Mouse (Mus musculus) layer of hippocampus, adult 11-12 months (tissue): Measurements from ENCODE around the gene Wnt5a.
A peak's percentile ranks its signal among the peaks of the same experiment; 100 is the strongest.

Experiments used
- DNase-seq: peaks from one replicate; pipeline ENCODE4 v3.0.0; 2022; ENCODE audit warnings: low spot score

Gene Wnt5a

DNA sequence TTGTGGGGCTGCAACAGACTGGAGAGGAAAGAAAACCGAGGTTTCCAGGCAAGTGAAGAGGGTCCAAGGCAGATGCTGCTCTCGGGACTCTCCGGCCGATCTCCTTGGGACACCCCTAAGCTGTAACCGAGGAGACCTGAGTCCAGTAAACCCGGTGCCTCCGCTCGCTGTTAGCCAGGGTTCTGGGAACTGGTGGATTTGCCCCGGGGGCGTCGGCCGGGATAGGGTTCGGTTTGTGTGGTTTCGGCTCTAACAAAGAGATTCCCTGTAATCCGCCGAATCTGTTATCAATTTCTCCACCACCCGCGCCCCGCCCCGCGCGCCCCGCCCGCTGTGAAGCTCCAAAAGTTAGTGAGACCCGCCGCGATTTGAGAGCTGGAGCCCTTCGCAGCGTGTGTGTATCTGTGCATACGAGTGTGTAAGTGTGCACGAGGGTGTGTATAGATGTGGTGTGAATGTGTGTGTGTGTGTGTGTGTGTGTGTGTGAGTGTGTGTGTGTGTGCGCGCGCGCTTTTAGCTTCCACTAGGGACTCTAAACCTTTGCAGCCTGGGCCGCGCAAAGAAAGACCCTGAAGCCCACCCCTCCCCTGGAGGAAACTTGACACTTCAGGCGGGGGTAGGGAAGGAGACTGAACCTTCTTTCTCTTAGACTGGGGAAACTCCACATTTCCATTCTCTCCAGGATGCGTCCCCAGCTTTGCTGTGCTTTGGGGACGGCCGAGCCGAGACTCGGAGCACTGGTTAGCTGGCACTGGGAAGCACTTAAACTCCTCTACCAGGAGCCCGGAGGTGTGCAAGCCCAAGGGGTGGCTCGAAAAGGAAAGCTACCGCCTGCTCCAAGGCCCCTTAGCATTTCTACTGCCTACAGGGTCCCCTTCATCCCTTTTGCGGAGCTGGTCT lies 5.1 kb downstream of the Wnt5a start:
- DNase-seq = no peak

DNA sequence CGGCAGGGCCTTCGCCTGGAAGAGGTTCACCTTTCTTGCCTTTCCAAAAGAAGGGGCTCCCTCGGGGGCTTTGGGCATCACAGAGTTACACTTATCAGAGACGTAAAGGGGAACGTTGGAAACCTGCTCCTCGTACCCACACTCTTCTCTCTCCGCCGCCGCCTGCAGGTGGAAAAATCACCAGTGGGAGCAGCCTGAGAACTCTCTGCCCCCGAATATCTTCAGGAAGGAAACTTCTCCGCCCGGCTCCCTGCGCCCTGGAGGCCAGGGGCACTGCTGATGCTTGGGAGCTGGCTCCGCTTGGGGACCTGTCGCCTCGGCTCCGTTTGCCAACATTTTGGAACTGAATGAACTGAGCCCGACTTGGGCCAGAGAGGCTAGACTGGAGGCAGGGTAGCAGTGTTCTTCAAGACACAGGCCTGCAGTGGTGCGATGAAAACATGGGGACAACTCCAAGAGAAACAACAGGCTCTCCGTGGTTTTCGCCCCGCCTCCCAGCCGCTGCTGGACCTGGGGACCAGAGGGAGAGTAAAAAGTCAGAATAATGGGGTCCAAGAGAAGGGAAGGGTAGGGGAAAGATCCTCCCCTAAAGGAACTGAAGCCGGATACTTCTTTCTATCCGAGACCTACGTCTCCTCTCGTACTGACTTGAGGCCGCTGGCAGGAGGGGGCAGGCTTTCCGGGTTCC lies 5.9 kb downstream of the Wnt5a start:
- DNase-seq = no peak

DNA sequence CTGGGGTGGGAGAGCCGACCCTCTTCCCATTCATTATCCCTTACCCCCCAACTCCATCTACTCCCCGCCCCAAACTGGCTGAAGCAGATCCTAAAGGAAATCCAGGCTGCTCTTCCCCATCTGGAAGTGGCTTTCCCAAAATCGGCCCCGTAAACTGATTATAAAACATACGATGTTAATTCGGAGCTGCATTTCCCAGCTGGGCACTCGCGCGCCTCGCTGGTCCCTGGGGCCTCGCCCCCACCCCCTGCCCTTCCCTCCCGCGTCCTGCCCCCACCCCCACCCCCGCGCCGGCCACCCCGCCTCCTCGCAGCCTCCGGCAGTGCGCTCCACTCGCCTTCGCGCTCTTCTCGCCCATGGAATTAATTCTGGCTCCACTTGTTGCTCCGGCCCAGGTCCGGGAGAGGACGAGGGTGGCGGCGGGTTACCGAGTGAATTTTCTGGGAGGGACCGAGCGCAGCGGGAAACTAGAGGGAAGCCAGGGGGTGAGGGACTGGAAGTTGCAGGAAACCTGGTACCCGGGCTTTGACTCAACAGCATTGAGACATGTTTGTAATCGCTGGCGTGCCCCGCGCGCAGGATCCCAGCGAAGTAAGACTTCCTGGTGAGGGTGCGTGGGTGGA lies 6.6 kb downstream of the Wnt5a start:
- DNase-seq = no peak

DNA sequence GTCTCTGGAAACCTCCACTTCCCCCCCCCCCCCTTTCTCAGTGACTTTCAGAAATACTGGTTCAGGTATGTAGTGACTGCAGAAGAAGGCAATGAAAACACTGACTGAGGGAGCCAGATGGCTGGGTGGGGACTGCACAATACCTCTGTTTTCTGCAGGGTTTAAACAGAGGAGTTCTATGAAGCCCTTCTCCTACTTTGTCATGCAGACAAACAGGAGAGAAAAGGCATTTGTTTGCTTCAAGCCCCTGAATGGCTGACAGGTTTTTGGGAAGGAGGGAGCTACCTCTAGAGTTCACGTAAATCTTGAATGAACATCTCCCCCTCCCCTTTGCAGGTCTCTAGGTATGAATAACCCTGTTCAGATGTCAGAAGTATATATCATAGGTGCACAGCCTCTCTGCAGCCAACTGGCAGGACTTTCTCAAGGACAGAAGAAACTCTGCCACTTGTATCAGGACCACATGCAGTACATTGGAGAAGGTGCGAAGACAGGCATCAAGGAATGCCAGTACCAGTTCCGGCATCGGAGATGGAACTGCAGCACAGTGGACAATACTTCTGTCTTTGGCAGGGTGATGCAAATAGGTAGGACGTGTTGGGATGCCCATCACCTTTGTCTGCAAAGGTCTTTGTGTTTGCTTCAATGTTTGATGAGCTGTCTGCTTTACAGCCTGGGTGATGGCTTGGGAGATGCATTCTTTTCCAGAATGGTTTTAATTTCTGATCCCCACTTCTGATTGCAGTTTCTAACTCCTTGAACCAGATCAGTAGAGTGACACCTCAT lies 8.4 kb downstream of the Wnt5a start:
- no peak for DNase-seq

DNA sequence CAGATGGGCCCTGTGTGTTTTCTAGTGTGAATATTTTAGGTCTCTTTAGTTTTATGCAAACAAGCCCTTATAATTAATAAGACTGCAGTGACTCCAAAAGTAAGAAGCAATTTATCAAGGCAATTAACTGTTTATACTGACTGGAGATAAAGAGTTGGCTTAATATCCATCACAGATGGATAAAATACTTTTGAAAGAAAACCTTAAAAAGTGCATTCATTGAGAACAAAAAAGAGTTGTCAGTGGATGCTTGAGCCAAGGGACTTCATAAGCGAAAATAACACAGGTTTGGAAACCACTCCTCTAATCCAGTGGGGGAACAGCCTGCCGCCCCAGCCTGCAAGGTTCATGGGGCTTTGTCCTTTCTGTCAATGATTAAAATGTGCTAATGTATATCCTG lies 9.6 kb downstream of the Wnt5a start:
- no peak for DNase-seq

DNA sequence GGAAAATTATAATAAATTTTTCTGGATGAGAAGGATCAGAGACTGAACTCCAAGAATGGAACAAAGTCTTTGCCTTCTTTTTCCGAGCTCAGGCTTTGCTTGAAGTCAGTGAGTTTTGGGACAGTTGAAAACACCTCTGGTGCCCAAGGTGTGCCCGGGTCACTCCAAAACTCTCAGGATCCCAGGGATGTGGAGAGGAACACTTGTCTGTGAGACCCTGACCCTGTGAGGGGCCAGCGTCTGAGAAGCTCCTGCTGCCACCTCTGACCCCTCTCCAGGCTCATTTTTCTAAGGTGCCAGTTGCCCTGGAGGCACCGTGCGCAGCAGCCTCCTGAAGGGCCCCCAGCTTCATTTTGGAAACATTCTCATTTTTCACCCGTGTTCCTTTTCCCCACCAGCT lies 10.8 kb downstream of the Wnt5a start:
- DNase-seq = no peak

DNA sequence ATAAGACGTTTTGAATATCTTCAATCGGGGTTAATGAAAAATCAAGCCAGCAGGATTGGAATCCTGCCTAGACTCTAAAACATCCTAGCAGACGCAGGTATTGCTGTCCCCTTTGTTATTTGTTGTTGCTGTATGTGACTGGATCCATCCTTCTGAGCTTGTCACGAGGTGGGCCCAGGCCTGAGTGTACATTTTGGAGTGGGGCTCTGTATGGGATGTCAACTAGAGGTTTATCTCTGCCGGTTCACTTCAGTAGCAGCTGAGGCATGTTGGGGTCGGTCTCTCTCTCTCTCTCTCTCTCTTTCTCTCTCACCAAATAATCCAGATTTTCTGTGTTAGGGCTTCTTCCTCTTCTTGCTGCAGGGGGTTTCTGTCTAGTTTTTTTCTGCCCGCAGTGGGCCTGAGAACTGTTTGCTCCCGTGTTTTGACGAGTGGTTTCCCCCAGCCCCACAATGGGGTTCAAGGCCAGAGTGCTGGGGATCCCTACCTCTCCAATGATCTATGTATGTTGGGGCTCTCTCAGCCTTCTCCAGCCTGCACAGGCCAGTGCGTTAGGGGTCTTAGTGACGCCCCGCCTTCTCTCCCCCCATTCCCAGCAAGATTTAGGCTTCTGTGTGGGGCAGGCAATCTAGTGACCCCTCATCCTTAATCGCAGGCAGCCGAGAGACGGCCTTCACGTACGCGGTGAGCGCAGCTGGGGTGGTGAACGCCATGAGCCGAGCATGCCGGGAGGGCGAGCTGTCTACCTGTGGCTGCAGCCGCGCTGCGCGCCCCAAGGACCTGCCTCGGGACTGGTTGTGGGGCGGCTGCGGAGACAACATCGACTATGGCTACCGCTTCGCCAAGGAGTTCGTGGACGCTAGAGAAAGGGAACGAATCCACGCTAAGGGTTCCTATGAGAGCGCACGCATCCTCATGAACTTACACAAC lies 13.3 kb downstream of the Wnt5a start:
- DNase-seq = no peak

DNA sequence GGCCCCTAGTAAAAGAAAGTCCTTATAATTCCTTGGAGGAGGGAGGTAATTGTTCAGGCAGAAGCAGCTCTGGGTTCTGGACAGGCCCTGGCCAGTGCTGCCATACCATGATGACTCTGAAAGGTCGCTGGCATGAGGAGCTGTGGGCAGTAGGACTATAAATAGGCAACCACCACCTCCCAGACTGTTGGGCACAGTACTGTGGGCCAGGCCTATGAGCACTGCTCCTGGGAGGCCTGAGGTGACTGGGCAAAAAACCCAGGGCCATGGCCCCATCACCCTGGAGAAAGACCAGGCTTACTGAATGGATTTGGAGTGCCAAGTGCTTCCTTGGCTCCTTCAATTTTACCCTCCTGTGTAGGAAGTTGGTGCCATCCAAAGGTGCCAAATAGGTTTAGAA lies 16.6 kb downstream of the Wnt5a start:
- no peak for DNase-seq

DNA sequence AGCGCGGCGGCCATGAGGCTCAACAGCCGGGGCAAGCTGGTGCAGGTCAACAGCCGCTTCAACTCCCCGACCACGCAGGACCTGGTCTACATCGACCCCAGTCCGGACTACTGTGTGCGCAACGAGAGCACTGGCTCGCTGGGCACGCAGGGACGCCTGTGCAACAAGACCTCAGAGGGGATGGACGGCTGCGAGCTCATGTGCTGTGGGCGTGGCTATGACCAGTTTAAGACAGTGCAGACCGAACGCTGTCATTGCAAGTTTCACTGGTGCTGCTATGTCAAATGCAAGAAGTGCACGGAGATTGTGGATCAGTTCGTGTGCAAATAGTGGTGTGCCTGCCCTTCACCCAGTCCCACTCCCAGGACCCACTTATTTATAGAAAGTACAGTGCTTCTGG lies 18.1 kb downstream of the Wnt5a start:
- DNase-seq = no peak

DNA sequence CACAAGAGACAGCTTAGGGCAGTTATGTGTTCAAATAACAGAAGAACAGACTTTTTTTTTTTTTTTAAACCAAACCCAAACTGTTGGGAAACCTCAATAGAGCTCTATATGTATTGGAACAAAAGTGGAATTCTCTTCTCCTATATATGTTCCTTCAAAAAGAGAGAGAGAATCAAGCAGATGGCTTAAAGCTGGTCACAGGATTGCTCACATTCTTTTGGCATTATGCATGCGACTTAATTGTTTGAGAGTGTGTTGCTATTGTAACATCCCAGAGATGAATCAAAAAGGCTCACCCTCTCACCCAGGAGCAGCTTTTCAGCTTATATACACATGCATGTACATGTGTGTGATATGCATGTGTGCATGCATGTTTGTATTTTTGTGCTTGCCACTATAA lies 21.0 kb downstream of the Wnt5a start:
- DNase-seq = no peak

DNA sequence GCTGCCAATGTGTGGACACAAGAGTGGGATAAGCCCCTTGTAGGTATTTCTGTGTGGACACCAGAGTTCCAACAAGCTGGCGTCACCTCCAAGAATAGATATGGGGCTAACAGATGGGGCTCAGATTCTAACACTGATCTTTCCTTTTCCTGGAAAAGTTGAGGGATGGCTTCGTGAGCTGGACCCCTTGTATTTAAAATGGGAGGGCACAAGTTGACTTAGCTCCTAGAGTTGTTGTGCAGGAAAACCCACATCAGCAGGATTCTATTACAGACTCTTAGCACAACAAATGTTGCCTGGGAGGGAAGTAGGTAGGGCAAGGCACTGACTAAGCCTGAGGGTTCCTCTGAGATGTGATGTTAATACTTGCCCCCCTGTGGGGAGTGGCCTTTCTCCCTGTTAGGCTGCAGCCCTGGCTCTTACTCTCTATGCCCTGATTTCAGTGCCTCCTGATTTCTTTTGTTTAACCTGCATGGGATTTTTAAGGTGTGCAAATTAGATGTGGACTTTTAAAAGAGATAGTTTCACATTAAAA lies 23.7 kb downstream of the Wnt5a start:
- no peak for DNase-seq

DNA sequence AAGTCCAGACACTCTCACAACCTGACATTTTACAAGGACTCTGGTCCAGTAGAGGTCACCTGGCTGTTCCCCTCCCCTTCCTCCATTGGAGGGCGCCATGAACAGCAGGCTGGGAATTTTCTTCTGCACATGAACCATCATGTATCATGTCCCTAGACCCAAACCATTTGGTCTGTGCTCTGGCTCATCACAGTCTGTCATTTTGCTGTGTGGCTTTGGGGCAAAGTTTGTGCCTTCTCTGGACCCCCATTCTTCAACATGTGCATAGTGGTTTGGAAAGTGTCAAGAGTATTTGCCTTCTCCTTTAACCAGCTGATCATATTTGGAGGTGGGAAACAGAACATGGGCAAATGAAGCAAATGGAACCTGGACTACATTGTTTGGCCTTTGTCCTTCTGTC lies 27.0 kb downstream of the Wnt5a start:
- DNase-seq = no peak

DNA sequence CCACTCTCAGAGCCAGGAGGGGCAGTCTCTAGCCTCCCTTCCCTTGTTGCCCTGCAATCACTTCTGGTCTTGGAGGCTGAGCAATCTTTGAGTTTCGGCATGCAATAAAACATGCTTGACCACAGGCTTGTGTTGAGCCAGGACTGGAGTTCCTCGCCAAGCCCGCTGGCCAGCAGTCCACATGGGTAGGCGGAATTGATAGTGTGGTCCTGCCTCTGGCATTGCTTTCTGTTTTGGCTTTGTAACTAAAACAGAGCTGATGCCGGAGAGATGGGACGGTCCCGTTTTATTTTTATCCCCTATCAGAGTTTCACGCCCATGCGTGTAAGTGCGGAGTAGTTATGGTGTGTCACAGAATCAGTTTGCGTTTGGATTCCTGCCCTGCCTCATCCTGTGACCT lies 28.4 kb downstream of the Wnt5a start:
- DNase-seq = no peak

DNA sequence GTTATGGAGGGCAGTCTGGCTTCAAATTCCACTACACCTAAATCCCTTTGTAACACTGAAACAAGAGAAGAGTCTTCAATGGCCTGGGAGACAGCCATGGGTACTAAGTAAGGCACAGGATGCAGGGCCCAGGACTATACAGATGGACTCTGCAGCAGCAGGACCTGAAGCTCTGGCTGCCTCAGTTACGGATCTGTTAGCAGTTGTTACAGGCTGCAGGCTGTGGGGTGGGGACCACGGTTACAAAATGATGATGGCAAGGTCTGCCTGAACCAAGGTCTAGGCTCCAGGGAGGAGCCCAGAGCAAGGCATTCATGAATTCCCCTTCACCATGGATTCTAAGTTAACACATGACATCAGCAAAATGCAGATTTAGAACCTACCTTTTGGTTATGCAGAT lies 29.3 kb downstream of the Wnt5a start:
- no peak for DNase-seq

DNA sequence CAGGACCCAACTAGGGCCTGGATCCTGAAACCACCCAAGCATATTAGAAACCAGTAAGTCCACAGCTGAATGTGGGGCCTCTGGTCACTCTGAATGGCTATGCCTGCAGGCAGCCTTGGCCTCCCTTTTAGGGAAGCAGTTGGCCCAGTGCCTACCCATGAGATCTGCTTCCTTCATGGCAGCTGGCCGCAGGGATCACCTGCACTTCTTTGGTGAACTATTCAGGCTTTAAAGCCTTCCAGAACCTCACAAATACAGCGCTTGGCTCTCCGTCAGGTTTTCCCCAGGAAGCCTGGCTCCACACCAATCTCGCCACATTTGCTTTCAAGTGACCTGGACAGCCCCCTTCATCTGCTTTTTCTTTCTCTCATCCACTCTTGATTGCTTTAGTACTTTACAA lies 31.3 kb downstream of the Wnt5a start:
- DNase-seq = peak; percentile 15

DNA sequence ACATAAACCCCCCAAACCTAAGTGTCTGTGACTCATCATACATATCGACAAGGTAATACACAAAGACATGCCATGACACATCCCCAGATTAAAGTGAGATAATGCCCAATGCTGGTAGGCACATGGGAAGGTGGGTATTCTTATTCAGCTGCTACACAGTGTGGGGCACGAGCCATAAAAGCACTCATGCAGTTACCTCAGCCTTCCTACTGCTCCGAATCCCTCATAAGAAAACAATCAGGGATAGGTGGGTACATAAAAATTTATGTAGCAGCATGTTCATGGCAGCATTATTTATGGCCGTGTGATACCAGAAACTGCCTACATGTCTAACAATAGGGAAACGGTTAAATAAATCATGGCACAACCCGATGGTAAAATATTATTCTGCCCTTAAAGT lies 35.0 kb downstream of the Wnt5a start:
- no peak for DNase-seq

DNA sequence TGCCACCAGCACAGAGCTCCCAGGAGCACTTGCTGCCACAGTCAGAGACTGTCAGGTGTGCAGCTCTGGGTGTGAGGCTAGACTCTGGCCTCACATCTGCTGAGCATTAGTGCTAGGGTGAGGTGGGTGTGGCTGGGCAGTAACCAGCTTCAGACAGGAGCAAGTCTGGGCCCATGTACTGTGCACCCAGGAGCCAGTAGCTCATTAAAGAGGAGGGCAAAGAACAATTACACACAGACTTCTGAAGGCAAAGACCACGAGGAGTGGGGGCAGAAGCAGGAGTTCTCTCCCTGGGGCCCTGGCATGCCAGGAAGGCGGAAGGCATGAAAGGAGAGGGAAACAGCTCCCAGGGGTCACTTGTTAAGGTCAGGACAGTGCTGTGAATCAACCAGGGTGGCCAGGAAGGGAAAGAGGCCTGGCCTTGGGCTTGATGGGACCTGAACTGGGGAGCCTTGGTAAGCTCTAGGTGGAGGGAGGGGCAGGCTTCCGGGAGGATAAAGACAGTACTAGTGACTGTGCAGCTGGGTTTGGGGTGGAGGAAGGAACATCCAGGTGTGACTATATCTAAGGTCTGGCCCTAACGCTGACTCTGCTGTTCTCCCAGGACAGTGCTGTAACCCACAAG lies 37.7 kb downstream of the Wnt5a start:
- DNase-seq = no peak

DNA sequence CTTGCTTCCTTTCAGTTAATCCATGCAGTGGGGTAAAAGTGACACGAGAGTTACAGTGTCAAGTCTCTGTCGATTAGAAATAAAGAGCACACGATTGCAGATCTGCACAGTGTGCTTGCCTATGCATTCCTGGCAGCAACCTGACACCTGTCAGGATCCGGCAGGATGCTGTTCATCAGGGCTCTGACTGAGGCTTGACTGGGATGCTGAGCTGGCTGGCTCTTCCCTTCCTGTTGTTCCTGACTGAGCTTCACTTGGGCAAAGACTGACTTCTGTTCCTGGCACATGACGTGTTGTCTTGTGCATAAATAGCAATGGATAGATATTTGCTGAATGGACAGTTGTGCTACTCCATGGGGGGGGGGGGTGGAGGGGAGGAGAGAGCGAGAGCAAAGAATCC lies 57.3 kb downstream of the Wnt5a start:
- DNase-seq = no peak
